Mouse (Mus musculus) adipocyte (in vitro differentiated cells): ENCODE data around the gene Qpctl.
"Not testable (repeated sequence)": the region's sequence is repeated elsewhere in the genome, so short reads cannot be mapped to it uniquely, and the experiment has no call there.

Source experiments
- DNase-seq: peaks from one replicate; pipeline ENCODE4 v3.0.0-alpha.2; 2016; ENCODE audit warnings: low spot score

Gene Qpctl

GRCm38 (mm10) chr7:19163752-19164151 is 14.7 kb upstream of the Qpctl start:
- DNase-seq: no peak

DNA sequence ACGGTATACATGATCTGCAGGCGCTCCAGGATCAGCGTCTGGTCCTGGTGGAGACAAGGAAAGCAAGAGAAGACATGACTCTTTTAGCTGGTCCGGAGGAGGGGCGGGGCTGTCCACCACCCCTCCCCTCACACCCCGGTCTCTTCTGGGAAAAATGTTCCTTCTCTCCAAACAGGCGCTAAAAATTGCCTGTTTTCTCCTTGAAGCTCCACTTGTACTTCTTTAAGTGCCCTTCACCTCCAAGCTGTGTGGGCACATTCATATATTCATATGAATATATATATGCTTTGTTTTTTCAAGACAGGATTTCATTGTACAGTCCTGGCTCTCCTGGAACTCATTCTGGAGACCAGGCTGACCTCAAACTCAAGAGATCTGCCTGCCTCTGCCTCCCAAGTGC is 13.8 kb upstream of the Qpctl start:
- no peak for DNase-seq

DNA sequence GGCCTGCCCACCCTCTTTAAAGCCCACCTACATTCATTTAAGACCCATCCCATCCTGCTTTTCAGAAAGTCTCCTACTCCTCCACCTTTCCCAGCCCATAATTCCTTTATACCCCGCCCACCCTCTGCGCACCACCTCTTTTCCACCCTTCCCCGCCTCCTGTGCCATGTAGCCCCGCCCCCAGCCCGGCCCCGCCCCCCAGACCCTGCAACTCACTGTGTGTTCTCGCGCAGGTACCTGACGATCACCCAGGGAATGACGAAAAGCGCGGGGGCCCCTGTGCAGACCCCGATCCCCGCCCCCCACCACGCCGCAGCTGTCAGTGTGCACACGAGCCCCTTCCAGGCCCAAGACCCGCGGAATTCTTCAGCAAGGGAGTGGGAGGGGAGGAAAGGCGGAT is 11.0 kb upstream of the Qpctl start:
- DNase-seq: no peak

GRCm38 (mm10) chr7:19159411-19159810 is 10.3 kb upstream of the Qpctl start:
- DNase-seq: no peak

GRCm38 (mm10) chr7:19158601-19159000 is 9.5 kb upstream of the Qpctl start:
- DNase-seq: no peak

- no peak for DNase-seq
Measured at GRCm38 (mm10) chr7:19157160-19157800, 8.2 kb upstream of the Qpctl start.

- DNase-seq: peak; percentile 29
Measured at GRCm38 (mm10) chr7:19155825-19156475, 6.9 kb upstream of the Qpctl start.

DNA sequence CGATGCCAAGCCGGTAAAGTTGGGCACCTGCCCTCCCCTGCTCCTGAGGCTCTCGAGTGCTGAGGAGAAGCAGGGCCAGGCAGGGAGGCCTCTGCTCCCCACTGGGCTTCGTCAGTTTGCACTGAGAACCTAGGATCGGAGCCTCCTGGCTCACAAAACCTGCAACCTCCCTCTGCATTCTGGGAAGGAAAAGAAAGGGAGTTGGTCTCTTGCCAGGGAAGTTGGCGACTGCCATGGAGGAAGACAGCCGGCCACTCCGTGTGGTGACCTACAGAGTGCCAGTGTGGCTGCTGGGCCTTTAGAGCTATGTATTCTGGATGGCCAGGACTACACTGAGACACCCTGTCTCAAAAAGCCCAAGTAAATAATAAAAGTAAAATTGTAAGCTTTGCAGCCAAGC is 5.7 kb upstream of the Qpctl start:
- DNase-seq: no peak

DNA sequence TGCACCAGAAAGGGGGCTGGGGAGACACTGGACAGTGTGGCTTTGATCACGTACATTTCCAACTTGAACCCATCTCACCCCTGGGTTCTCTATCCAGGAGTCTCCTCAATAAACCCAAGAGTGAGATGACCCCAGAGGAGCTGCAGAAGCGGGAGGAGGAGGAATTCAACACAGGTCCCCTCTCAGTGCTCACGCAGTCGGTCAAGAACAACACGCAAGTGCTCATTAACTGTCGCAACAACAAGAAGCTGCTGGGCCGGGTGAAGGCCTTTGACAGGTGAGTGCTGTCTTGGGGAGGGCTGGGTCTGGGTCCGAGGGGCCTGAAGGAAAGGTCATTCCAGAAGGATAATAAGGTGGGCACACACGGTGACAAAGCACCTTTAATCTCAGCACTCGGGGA is 2.0 kb upstream of the Qpctl start:
- DNase-seq: not testable (repeated sequence)

DNA sequence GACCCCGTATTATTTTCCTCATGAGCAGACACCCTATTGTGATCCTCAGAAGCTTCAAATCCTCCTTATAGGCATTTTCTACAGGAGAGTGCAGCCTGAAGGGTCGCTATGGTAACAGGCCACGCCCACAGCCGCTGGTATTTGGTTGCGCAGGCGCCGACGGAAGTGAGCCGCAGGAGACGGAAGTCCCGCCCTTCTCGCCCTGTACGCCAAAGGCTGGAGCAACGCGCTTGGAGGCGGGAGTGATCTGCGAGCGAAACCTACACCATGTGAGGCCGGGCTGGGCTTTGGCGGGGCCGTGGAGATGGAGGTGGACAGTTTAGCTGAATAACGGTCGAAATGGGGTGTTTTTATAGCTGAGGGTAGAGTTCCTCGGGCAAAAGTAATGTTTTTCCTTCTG is 535 bp upstream of the Qpctl start, which contains the start of gene Snrpd2:
Gene Snrpd2 (plus strand): TSS at position 97 of the 400 bp plus-strand sequence.
- peak; percentile 95 for DNase-seq

DNA sequence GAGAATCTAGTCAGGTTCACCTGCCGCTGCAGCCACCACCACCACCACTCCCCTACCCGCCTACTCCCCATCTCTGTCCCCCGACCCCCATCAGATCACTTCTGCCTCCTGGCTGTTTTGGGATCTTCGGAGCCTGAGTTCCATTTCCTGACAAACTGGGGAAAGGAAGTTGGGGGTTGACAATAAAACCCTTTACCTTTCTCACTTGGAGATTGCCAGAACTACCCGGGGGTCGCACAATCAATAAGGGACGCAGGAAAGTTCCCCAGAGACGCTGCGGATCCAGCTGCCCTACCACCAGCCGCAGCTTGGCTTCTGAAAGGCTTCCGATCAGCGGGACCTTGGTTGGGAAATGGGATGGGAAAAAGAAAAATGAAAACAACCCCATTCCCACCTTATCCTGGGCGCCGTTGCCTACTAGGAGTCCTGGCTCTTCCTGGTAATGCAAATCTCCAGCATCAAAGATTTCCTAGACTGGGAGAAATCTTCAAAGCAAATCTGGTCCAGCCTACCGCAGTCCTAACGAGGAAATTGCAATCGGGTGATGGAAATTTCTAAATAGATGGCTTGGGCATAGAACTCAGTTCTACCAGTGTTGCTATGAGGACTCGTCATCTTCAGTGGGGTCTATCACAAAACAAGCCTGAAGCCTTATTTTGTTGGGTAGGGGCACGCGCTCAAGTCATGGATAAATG is 764 bp downstream of the Qpctl start:
- DNase-seq: no peak

GRCm38 (mm10) chr7:19147497-19148045 is 1.5 kb downstream of the Qpctl start:
- DNase-seq: no peak

- no peak for DNase-seq
Measured at GRCm38 (mm10) chr7:19146793-19147192, 2.3 kb downstream of the Qpctl start.

DNA sequence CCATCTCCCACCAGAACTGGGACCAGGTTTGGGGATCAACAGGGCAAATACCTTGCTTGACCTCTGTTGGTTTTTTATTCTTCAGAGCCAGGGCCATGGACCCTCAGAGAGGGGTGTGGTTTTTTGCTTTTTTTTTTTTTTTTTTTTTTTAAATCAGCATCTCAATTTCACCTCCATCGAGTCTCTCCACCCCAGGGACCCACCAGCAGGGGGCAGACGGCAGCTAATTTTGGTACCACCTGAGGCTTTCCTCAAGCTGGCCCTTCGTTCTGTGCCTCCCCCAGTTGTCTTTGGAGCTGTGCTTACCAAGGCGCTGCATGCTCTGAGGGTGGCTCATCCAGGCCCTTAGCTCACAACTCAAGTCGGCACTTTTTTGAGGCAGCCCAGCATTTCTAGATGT is 11.7 kb downstream of the Qpctl start:
- peak; percentile 39 for DNase-seq

DNA sequence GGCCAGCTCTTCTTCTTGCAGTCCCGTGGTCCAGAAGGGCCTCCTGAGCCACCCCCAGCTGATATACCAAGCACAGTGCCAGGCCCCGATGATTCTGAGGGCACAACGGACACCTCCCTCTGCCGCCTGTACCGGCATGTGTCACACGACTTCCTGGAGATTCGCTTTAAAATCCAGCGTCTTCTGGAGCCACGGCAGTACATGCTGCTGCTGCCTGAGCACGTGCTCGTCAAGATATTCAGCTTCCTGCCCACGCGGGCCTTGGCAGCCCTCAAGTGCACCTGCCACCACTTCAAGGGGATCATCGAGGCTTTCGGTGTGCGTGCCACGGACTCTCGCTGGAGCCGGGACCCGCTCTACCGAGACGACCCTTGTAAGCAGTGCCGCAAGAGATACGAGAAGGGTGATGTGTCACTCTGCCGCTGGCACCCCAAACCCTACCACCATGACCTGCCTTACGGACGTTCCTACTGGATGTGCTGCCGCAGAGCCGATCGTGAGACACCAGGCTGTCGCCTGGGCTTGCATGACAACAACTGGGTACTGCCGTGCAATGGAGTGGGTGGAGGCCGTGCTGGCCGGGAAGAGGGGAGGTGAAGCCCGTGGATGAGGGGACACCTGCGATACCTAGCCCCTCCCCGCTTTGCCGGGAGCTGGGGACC is 12.3 kb downstream of the Qpctl start:
- no peak for DNase-seq

- DNase-seq: no peak
Measured at GRCm38 (mm10) chr7:19136168-19136567, 12.9 kb downstream of the Qpctl start.

DNA sequence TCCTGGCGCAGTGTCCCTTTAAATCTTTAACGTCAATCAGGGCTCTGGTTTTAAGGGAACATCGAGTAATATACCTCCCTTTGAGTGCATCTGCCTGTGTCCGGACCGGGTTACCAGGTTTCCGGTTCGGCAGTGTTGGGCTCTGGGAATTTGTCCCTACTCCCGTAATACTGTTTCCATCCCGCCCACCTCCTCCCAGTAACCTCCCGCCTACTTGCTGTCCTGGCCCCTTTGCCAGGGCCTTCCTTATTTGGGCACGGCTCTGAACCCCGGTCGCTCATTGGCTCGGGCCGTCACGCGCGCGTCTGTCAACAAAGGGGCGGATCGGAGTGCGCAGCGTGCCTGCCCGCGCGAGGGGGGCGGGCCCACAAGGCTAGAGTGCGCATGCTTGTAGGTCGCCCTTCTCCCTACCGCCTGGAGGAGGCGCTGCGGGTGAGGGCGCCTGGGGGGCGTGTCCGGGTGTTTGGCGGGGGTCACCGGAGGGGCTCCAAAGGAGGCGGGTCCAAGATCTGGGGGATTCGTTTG is 17.7 kb downstream of the Qpctl start:
- DNase-seq: peak; percentile 97

DNA sequence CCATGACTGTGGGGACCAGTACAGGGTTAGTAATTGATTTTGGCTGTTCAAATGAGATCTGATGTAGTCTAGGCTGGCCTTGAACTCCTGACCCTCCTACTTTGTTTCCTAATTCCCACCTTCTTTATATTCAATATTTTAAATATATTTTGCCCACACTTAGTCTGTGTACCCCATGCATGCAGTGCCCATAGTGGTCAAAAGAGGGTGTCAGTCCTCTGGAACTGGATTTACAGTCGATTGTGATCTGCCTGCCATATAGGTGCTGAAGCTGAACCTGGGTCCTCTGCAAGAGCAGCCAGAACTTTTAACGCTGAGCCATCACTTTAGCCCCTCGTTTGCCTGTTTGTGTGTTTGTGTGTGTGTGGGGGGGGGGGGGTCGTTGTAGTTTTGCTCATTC is 18.4 kb downstream of the Qpctl start:
- peak; percentile 42 for DNase-seq

DNA sequence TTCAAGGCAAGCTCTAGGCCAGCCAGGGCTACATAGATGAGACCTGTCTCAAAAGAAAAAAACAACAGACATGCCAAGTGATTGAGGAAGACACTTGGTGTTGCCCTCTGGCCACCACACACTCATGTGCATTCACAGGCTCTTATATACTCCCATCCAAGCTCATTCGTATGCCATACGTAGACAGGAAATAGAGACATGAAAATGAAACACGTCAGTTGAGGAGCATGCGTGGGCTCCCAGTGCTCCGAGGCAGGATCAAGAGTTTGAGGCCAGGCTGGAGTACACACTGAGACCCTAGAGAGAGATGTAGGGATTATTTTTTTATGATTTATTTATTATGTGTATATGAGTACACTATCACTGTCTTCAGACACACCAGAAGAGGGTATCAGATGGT is 19.7 kb downstream of the Qpctl start:
- no peak for DNase-seq

- no peak for DNase-seq
Measured at GRCm38 (mm10) chr7:19127744-19128143, 21.3 kb downstream of the Qpctl start.

GRCm38 (mm10) chr7:19124713-19125112 is 24.4 kb downstream of the Qpctl start:
- no peak for DNase-seq

GRCm38 (mm10) chr7:19121686-19122085 is 27.4 kb downstream of the Qpctl start:
- DNase-seq: peak; percentile 57
